Mouse (Mus musculus) kidney, adult 2 months (tissue): ENCODE measurements around the gene Akap6.

Experiments
- CTCF ChIP-seq: fragments of 200-500 bp; conservative IDR thresholded peaks from 2 replicates; pipeline ENCODE4 v1.5.1; 2011; ENCODE audit warnings: low read depth, mild to moderate bottlenecking, control low read depth, low read length, moderate library complexity, mixed read lengths; ENCODE audit not compliant: insufficient read depth, insufficient read length
- POLR2A ChIP-seq: fragments of 200-500 bp; IDR thresholded peaks from one replicate; pipeline ENCODE4 v1.6.1; 2011; ENCODE audit warnings: low read depth, low read length, control low read depth

GRCm38 (mm10) chr12:52828944-52829736 lies 130.0 kb downstream of the Akap6 start:
- TF ChIP-seq CTCF: no peak
- TF ChIP-seq POLR2A: no peak
